Mouse (Mus musculus): ENCODE measurements at regions not wholly inside any gene's neighbourhood (a gene's known extent, or its start where the extent isn't known, plus 50 kb on each side); places are given as distances from the start of the nearest gene placed in this dataset.
"Not testable (repeated sequence)": the region's sequence is repeated elsewhere in the genome, so short reads cannot be mapped to it uniquely, and the experiment has no call there.

- no peak overlapping the region for H3K4me3 ChIP-seq
- H3K4me1 ChIP-seq = peaks cover 3% of the 10 kb centered on the region
- H3K36me3 ChIP-seq = no peaks in the 10 kb centered on the region
- WGBS = 43% methylated on average over 5 of the region's 5 CpGs
- H3K27me3 ChIP-seq (ENCODE audit: low read depth, poor library complexity, severe bottlenecking) = no peaks in the 10 kb centered on the region
- no peak for DNase-seq (ENCODE audit: low spot score)
- no peaks in the 10 kb centered on the region for H3K9me3 ChIP-seq (replicated peaks)
- no peak overlapping the region for H3K27ac ChIP-seq
These were observed 198.1 kb downstream of the Alg10b start for GRCm38 (mm10) chr15:90422122-90422614.

GRCm38 (mm10) chr15:90431048-90431447 lies 206.9 kb downstream of the Alg10b start:
- H3K4me3 ChIP-seq; H3K36me3 ChIP-seq; H3K27ac ChIP-seq; H3K9me3 ChIP-seq (replicated peaks); H3K27me3 ChIP-seq (ENCODE audit: low read depth, poor library complexity, severe bottlenecking); DNase-seq (ENCODE audit: low spot score); H3K4me1 ChIP-seq: not testable (repeated sequence)
- 95% methylated on average over 3 of the region's 3 CpGs for WGBS

GRCm38 (mm10) chr15:90432154-90432553 lies 208.0 kb downstream of the Alg10b start:
- Histone ChIP-seq H3K27ac (no peak overlapping the region), H3K9me3 (replicated peaks) (no peaks in the 10 kb centered on the region), H3K27me3 (ENCODE audit: low read depth, poor library complexity, severe bottlenecking) (no peaks in the 10 kb centered on the region), H3K4me1 (peaks cover 2% of the 10 kb centered on the region; the same call in 1 of the 2 replicates), H3K36me3 (no peaks in the 10 kb centered on the region), H3K4me3 (no peak overlapping the region)
- 77% methylated on average over 2 of the region's 2 CpGs for WGBS
- DNase-seq (ENCODE audit: low spot score) = no peak

- Histone ChIP-seq H3K27me3 (ENCODE audit: low read depth, poor library complexity, severe bottlenecking) (no peaks in the 10 kb centered on the region), H3K4me3 (no peak overlapping the region), H3K9me3 (replicated peaks) (no peaks in the 10 kb centered on the region), H3K27ac (no peak overlapping the region), H3K36me3 (no peaks in the 10 kb centered on the region), H3K4me1 (peaks cover 2% of the 10 kb centered on the region; the same call in 1 of the 2 replicates)
- 82% methylated on average over 5 of the region's 5 CpGs for WGBS
- no peak for DNase-seq (ENCODE audit: low spot score)
These were observed 211.2 kb downstream of the Alg10b start for GRCm38 (mm10) chr15:90435286-90435685.
